Mouse (Mus musculus): Measurements from ENCODE around the gene Cdh13. TPM values are rescaled to one million over a fixed set of nuclear protein-coding genes. Genes with fewer than 3 reads are reported as not detected.
"Not testable (repeated sequence)": the region's sequence is repeated elsewhere in the genome, so short reads cannot be mapped to it uniquely, and the experiment has no call there.

Gene Cdh13
- polyA plus RNA-seq, 1 experiment from 2014 or later, result 198 TPM

- ATAC-seq (ENCODE audit: low read depth), result no peak
- Histone ChIP-seq H3K9ac (replicated peaks; ENCODE audit: low read depth, low read length) (no peak overlapping the region), H3K4me1 (ENCODE audit: control insufficient read depth, insufficient read depth, low read length) (no peaks in the 10 kb centered on the region), H3K36me3 (ENCODE audit: control insufficient read depth, insufficient read depth, low read length) (no peaks in the 10 kb centered on the region), H3K27me3 (ENCODE audit: control insufficient read depth, insufficient read depth, low read length) (no peaks in the 10 kb centered on the region), H3K9me3 (ENCODE audit: control insufficient read depth, low read length) (no peaks in the 10 kb centered on the region), H3K4me3 (ENCODE audit: low read depth, low read length) (no peak overlapping the region), H3K27ac (ENCODE audit: low read depth, low read length) (no peak overlapping the region), H3K4me2 (ENCODE audit: low read depth, low read length) (no peak overlapping the region)
- WGBS, result 94% methylated on average over 11 of the region's 11 CpGs
Observed at GRCm38 (mm10) chr8:118749786-118750185, 466.3 kb downstream of the Cdh13 start.

GRCm38 (mm10) chr8:118753710-118754109, 470.2 kb downstream of the Cdh13 start:
- Histone ChIP-seq H3K27ac (ENCODE audit: low read depth, low read length) (no peak overlapping the region), H3K4me2 (ENCODE audit: low read depth, low read length) (no peak overlapping the region), H3K36me3 (ENCODE audit: control insufficient read depth, insufficient read depth, low read length) (no peaks in the 10 kb centered on the region), H3K9me3 (ENCODE audit: control insufficient read depth, low read length) (no peaks in the 10 kb centered on the region), H3K27me3 (ENCODE audit: control insufficient read depth, insufficient read depth, low read length) (no peaks in the 10 kb centered on the region), H3K4me1 (ENCODE audit: control insufficient read depth, insufficient read depth, low read length) (no peaks in the 10 kb centered on the region), H3K9ac (replicated peaks; ENCODE audit: low read depth, low read length) (no peak overlapping the region), H3K4me3 (ENCODE audit: low read depth, low read length) (no peak overlapping the region)
- ATAC-seq (ENCODE audit: low read depth), result no peak
- WGBS, result 27% methylated on average over 12 of the region's 12 CpGs

DNA sequence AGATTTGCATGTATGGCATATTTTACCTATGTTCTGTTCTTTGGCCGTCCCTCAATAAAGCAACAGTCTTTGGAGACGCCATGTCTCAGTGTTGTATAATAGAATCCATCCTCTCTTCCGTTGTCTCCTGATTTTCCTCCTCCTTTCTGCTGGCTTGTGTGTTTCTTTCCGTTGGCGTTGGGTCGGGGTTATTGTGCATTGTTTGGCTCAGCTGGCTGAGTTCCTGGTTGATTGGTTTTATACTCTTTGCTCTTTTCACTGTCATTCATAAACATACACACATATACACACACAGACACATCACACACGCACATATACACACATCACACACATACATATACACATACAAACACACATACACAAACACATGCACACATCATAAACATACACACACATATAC, 470.6 kb downstream of the Cdh13 start:
- Histone ChIP-seq H3K4me2 (ENCODE audit: low read depth, low read length) (no peak overlapping the region), H3K9ac (replicated peaks; ENCODE audit: low read depth, low read length) (no peak overlapping the region)

DNA sequence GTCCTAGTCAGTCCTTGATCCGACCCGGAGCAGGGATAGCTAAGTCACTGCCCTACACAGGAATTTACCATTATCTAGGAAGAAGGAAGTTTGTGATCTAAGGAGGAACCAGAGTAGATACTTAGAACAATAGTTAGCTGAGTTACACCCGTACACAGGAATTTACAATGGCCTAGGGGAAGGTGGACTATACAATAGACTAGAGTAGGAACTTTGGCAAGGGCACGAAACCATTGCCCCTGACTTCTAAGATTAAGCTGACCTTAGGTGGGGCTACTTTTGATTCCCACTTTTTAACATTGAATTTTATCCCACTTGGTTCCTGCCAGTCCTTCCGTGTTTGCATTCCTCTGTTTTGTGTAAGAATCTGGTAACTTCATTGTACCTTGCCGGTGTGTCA, 494.0 kb downstream of the Cdh13 start:
- not testable (repeated sequence) for H3K27ac ChIP-seq (ENCODE audit: low read depth, low read length); H3K36me3 ChIP-seq (ENCODE audit: control insufficient read depth, insufficient read depth, low read length); ATAC-seq (ENCODE audit: low read depth); H3K4me2 ChIP-seq (ENCODE audit: low read depth, low read length); H3K9me3 ChIP-seq (ENCODE audit: control insufficient read depth, low read length); H3K27me3 ChIP-seq (ENCODE audit: control insufficient read depth, insufficient read depth, low read length); H3K4me1 ChIP-seq (ENCODE audit: control insufficient read depth, insufficient read depth, low read length); H3K9ac ChIP-seq (replicated peaks; ENCODE audit: low read depth, low read length); H3K4me3 ChIP-seq (ENCODE audit: low read depth, low read length)
- WGBS, result 92% methylated on average over 6 of the region's 6 CpGs

More for the DNA sequence above, 470.6 kb downstream of the Cdh13 start:
- Histone ChIP-seq H3K27me3 (ENCODE audit: control insufficient read depth, insufficient read depth, low read length) (no peaks in the 10 kb centered on the region), H3K36me3 (ENCODE audit: control insufficient read depth, insufficient read depth, low read length) (no peaks in the 10 kb centered on the region), H3K4me1 (ENCODE audit: control insufficient read depth, insufficient read depth, low read length) (no peaks in the 10 kb centered on the region), H3K4me3 (ENCODE audit: low read depth, low read length) (no peak overlapping the region), H3K27ac (ENCODE audit: low read depth, low read length) (no peak overlapping the region), H3K9me3 (ENCODE audit: control insufficient read depth, low read length) (no peaks in the 10 kb centered on the region)
- WGBS, result 24% methylated on average over 7 of the region's 7 CpGs
- ATAC-seq (ENCODE audit: low read depth), result no peak

DNA sequence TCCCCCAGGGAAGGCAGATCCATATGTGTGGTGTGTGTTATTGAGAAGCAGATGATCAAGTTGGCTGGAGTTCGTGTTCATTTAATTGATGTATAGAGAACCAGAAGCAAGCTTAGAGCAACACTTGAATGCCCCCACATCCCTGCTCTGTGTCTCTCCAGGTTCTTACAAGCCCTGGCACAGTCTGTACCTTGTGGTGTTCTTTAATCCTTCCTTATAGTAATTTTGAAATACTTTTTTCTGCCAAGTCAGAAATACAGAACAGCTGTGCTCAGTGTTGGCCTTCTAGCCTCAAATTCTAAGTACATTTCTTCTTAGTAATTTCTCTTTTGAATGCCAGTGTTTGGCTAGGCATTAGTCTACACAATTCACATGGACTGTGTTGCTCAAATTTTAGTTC, 494.8 kb downstream of the Cdh13 start:
- Histone ChIP-seq H3K36me3 (ENCODE audit: control insufficient read depth, insufficient read depth, low read length) (no peaks in the 10 kb centered on the region), H3K4me3 (ENCODE audit: low read depth, low read length) (no peak overlapping the region), H3K4me1 (ENCODE audit: control insufficient read depth, insufficient read depth, low read length) (no peaks in the 10 kb centered on the region), H3K9ac (replicated peaks; ENCODE audit: low read depth, low read length) (no peak overlapping the region), H3K27ac (ENCODE audit: low read depth, low read length) (no peak overlapping the region), H3K27me3 (ENCODE audit: control insufficient read depth, insufficient read depth, low read length) (no peaks in the 10 kb centered on the region), H3K4me2 (ENCODE audit: low read depth, low read length) (no peak overlapping the region), H3K9me3 (ENCODE audit: control insufficient read depth, low read length) (no peaks in the 10 kb centered on the region)
- no peak for ATAC-seq (ENCODE audit: low read depth)
- 88% methylated on average over 1 of the region's 1 CpGs for whole genome bisulfite sequencing

DNA sequence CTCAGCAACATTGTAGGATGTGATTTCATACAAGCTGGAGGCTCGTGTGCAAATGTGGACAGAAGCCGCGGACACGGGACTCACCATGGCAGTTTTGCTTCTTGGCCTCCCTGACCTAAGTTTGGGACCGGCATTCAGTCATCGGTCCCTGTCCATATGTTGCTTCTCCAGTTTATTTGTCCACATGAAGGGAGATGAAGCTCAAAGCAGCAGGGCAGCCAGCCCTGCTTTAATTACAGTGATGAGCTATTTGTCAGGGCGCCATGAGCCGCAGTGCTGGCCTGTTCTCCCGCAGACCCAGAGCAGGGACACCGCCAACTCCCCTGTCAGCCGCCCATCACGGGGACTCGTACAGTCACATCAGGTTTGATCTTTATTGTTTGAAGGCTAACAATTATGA, 502.1 kb downstream of the Cdh13 start:
- no peak overlapping the region for H3K9ac ChIP-seq (replicated peaks; ENCODE audit: low read depth, low read length)
- no peaks in the 10 kb centered on the region for H3K4me1 ChIP-seq (ENCODE audit: control insufficient read depth, insufficient read depth, low read length)
- ATAC-seq (ENCODE audit: low read depth), result no peak

GRCm38 (mm10) chr8:118789649-118790048, 506.1 kb downstream of the Cdh13 start:
- no peak overlapping the region for H3K4me3 ChIP-seq (ENCODE audit: low read depth, low read length)
- WGBS, result 85% methylated on average over 7 of the region's 7 CpGs
- ATAC-seq (ENCODE audit: low read depth), result no peak

More for the DNA sequence above, 502.1 kb downstream of the Cdh13 start:
- Histone ChIP-seq H3K27ac (ENCODE audit: low read depth, low read length) (no peak overlapping the region), H3K4me3 (ENCODE audit: low read depth, low read length) (no peak overlapping the region), H3K27me3 (ENCODE audit: control insufficient read depth, insufficient read depth, low read length) (no peaks in the 10 kb centered on the region), H3K4me2 (ENCODE audit: low read depth, low read length) (no peak overlapping the region), H3K9me3 (ENCODE audit: control insufficient read depth, low read length) (no peaks in the 10 kb centered on the region), H3K36me3 (ENCODE audit: control insufficient read depth, insufficient read depth, low read length) (no peaks in the 10 kb centered on the region)
- 80% methylated on average over 13 of the region's 13 CpGs for WGBS

DNA sequence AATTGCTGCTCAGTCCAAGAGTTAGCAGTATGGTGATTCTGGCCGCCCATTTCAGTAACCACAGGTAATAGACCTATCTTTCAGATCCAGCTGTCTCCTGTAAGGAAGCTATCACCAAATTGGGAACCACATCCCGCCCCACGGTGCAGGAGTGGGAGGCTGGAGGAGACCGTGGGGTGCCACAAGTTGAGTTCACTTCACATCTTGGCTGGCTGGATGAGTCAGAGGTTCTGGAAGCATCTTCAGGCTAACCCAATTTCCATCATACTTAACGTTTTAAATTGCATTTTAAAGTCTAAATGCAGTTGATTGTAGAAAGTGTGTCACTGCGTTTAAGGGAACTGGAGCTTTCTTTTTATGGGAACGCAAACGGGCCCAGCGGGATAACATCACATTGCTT, 511.4 kb downstream of the Cdh13 start:
- H3K9me3 ChIP-seq (ENCODE audit: control insufficient read depth, low read length), result no peaks in the 10 kb centered on the region

More at GRCm38 (mm10) chr8:118789649-118790048, 506.1 kb downstream of the Cdh13 start:
- Histone ChIP-seq H3K27ac (ENCODE audit: low read depth, low read length) (no peak overlapping the region), H3K9ac (replicated peaks; ENCODE audit: low read depth, low read length) (no peak overlapping the region), H3K9me3 (ENCODE audit: control insufficient read depth, low read length) (no peaks in the 10 kb centered on the region), H3K27me3 (ENCODE audit: control insufficient read depth, insufficient read depth, low read length) (no peaks in the 10 kb centered on the region), H3K36me3 (ENCODE audit: control insufficient read depth, insufficient read depth, low read length) (no peaks in the 10 kb centered on the region), H3K4me2 (ENCODE audit: low read depth, low read length) (no peak overlapping the region), H3K4me1 (ENCODE audit: control insufficient read depth, insufficient read depth, low read length) (no peaks in the 10 kb centered on the region)

GRCm38 (mm10) chr8:118796491-118796890, 513.0 kb downstream of the Cdh13 start:
- WGBS, result 38% methylated on average over 7 of the region's 7 CpGs
- H3K9ac ChIP-seq (replicated peaks; ENCODE audit: low read depth, low read length), result no peak overlapping the region
- no peak overlapping the region for H3K27ac ChIP-seq (ENCODE audit: low read depth, low read length)
- H3K27me3 ChIP-seq (ENCODE audit: control insufficient read depth, insufficient read depth, low read length), result no peaks in the 10 kb centered on the region
- H3K4me3 ChIP-seq (ENCODE audit: low read depth, low read length), result no peak overlapping the region
- no peaks in the 10 kb centered on the region for H3K9me3 ChIP-seq (ENCODE audit: control insufficient read depth, low read length)
- no peaks in the 10 kb centered on the region for H3K4me1 ChIP-seq (ENCODE audit: control insufficient read depth, insufficient read depth, low read length)
- ATAC-seq (ENCODE audit: low read depth), result no peak
- H3K36me3 ChIP-seq (ENCODE audit: control insufficient read depth, insufficient read depth, low read length), result no peaks in the 10 kb centered on the region
- no peak overlapping the region for H3K4me2 ChIP-seq (ENCODE audit: low read depth, low read length)

More for the DNA sequence above, 511.4 kb downstream of the Cdh13 start:
- no peak overlapping the region for H3K4me3 ChIP-seq (ENCODE audit: low read depth, low read length)
- no peaks in the 10 kb centered on the region for H3K27me3 ChIP-seq (ENCODE audit: control insufficient read depth, insufficient read depth, low read length)
- H3K4me1 ChIP-seq (ENCODE audit: control insufficient read depth, insufficient read depth, low read length), result no peaks in the 10 kb centered on the region
- 80% methylated on average over 9 of the region's 9 CpGs for WGBS
- H3K9ac ChIP-seq (replicated peaks; ENCODE audit: low read depth, low read length), result no peak overlapping the region
- H3K4me2 ChIP-seq (ENCODE audit: low read depth, low read length), result no peak overlapping the region
- no peak overlapping the region for H3K27ac ChIP-seq (ENCODE audit: low read depth, low read length)
- no peak for ATAC-seq (ENCODE audit: low read depth)
- no peaks in the 10 kb centered on the region for H3K36me3 ChIP-seq (ENCODE audit: control insufficient read depth, insufficient read depth, low read length)

DNA sequence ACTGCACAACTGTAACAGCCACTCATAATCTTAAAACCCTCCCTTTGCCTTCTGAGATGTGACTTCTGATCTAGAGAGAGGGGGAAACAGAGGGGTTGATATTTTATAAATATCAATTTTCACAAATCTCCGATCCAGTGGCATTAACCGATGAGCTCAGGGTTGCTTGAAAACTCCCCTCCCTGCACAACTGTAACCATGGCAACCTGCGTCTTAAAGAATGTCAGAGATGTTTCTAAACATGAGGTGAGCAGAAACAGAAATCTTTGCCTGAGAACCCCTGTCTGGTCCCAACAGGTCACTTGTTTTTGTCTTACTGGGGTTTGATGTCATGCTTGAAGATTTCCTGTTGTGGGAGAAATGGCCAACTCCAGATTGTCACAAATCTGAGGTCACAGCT, 513.6 kb downstream of the Cdh13 start:
- ATAC-seq (ENCODE audit: low read depth), result no peak
- WGBS, result 65% methylated on average over 3 of the region's 3 CpGs

More for the DNA sequence above, 513.6 kb downstream of the Cdh13 start:
- H3K4me3 ChIP-seq (ENCODE audit: low read depth, low read length), result no peak overlapping the region
- H3K27me3 ChIP-seq (ENCODE audit: control insufficient read depth, insufficient read depth, low read length), result no peaks in the 10 kb centered on the region
- H3K9me3 ChIP-seq (ENCODE audit: control insufficient read depth, low read length), result no peaks in the 10 kb centered on the region
- no peaks in the 10 kb centered on the region for H3K4me1 ChIP-seq (ENCODE audit: control insufficient read depth, insufficient read depth, low read length)
- H3K27ac ChIP-seq (ENCODE audit: low read depth, low read length), result no peak overlapping the region
- H3K9ac ChIP-seq (replicated peaks; ENCODE audit: low read depth, low read length), result no peak overlapping the region
- no peak overlapping the region for H3K4me2 ChIP-seq (ENCODE audit: low read depth, low read length)
- no peaks in the 10 kb centered on the region for H3K36me3 ChIP-seq (ENCODE audit: control insufficient read depth, insufficient read depth, low read length)

Measured in neural tube, embryonic 14.5 days (tissue).